Mouse (Mus musculus) myocyte (in vitro differentiated cells): ENCODE results near the gene Mrtfb.

Source experiments
- CEBPB ChIP-seq: IDR thresholded peaks from 2 replicates; pipeline ENCODE4 v1.6.1; 2011; ENCODE audit warnings: mild to moderate bottlenecking, moderate library complexity; ENCODE audit not compliant: poor library complexity, insufficient read depth, severe bottlenecking
- E2F4 ChIP-seq: IDR thresholded peaks from one replicate; pipeline ENCODE4 v1.6.1; 2011; ENCODE audit warnings: mild to moderate bottlenecking, control low read depth, moderate library complexity; ENCODE audit not compliant: insufficient read depth
- MAX ChIP-seq: IDR thresholded peaks from one replicate; pipeline ENCODE4 v1.6.1; 2011; ENCODE audit warnings: low read depth, mild to moderate bottlenecking, control low read depth
- MYOD1 ChIP-seq, 3 experiments: IDR thresholded peaks; one replicate each; pipeline ENCODE4 v1.6.1; 2011; ENCODE audit warnings: control low read depth in 2 of 3, low read depth in 2 of 3, mild to moderate bottlenecking in 2 of 3, moderate library complexity in 1 of 3; ENCODE audit not compliant: insufficient read length in 2 of 3, control insufficient read depth in 1 of 3
- MYOG ChIP-seq, 3 experiments: IDR thresholded peaks; one replicate each; pipeline ENCODE4 v1.6.1; 2011; ENCODE audit warnings: control low read depth in 2 of 3, low read depth in 2 of 3, mild to moderate bottlenecking in 2 of 3; ENCODE audit not compliant: insufficient read length in 2 of 3, control insufficient read depth in 1 of 3, insufficient read depth in 1 of 3
- POLR2A ChIP-seq: IDR thresholded peaks from one replicate; pipeline ENCODE4 v1.6.1; 2011; ENCODE audit warnings: low read depth, mild to moderate bottlenecking, control low read depth, moderate library complexity; ENCODE audit not compliant: insufficient read length
- POLR2AphosphoS2 ChIP-seq: IDR thresholded peaks from one replicate; pipeline ENCODE4 v1.6.1; 2011; ENCODE audit warnings: low read depth, control low read depth; ENCODE audit not compliant: insufficient read length
- REST ChIP-seq: IDR thresholded peaks from one replicate; pipeline ENCODE4 v1.6.1; 2011; ENCODE audit warnings: mild to moderate bottlenecking, control low read depth, moderate library complexity; ENCODE audit not compliant: insufficient read depth, insufficient read length
- SRF ChIP-seq: IDR thresholded peaks from one replicate; pipeline ENCODE4 v1.6.1; 2011; ENCODE audit warnings: low read depth; ENCODE audit not compliant: control insufficient read depth, insufficient read length
- TCF12 ChIP-seq: IDR thresholded peaks from one replicate; pipeline ENCODE4 v1.6.1; 2011; ENCODE audit warnings: mild to moderate bottlenecking, control low read depth; ENCODE audit not compliant: poor library complexity, insufficient read depth, severe bottlenecking
- TCF3 ChIP-seq: IDR thresholded peaks from one replicate; pipeline ENCODE4 v1.6.1; 2011; ENCODE audit warnings: low read depth, control low read depth; ENCODE audit not compliant: insufficient read length
- USF1 ChIP-seq: IDR thresholded peaks from one replicate; pipeline ENCODE4 v1.6.1; 2011; ENCODE audit warnings: low read depth, mild to moderate bottlenecking, control low read depth, moderate library complexity

DNA sequence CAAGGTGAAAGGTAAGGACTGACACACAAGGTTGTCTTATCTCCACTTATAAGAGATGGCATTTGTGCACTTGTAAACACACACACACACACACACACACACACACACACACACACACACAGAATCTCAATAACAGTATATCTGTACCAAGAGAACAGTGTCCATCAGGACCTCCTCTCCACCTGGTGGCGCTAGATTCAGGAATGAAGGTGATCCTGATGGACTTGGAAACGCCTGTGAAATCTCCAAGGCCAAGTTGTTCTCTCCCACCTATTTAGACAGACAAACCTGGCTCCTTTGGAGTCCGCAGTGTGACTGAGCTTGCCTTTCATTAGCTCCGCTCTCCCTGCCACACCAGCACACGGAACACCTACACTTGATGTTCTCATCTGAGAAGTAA is 208.4 kb downstream of the Mrtfb start:
- no peak for TF ChIP-seq USF1
- TF ChIP-seq E2F4 = no peak
- TF ChIP-seq POLR2A = no peak
- TF ChIP-seq SRF = no peak
- no peak for TF ChIP-seq TCF3
- no peak for TF ChIP-seq TCF12
- TF ChIP-seq POLR2AphosphoS2 = no peak
- TF ChIP-seq MYOG (IDR thresholded peaks at IDR 0.05; ENCODE audit: control insufficient read depth in 1 of 3, insufficient read depth in 1 of 3, insufficient read length in 2 of 3, low read depth in 2 of 3) = no peak
- TF ChIP-seq MAX = no peak
- no peak for TF ChIP-seq CEBPB
- no peak for TF ChIP-seq MYOD1 (IDR thresholded peaks at IDR 0.05; ENCODE audit: control insufficient read depth in 1 of 3, insufficient read length in 2 of 3, low read depth in 2 of 3)
- no peak for TF ChIP-seq REST
